1 mouse cellular context compared by ENCODE assay signal in the genomic region with DNA sequence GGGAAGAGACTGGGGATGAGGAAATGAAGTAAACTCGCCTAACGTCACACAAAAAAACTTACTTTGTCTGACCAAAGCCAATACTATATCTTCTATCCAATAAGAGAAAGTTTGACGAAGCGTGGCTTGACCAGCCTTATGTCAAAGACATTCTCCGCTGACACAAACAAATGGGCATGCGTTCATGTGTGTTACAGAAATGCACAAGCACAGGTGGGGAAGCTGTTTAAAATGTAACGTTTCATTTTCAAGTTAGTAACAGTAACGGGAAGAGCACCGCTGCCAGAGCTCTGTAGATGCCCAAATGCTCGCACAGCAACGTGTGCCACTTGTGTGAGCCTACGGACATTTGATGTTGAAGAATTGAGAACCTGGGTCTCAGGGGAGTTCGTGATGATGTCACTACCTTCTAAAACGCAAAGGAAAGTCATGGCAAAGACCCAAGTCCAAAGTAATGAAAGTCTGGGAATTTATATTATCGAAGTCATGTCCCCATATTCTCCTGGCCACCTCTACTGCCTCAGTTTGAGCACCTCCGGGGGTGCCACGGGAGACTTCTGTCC.
TF ChIP-seq lines count a peak whose summit lies in the region.

No protein-coding gene starts in this region.

TF ChIP-seq in CH12.LX, 34 proteins besides CTCF, POLR2A, EP300 and RAD21:
- TF ChIP-seq ZC3H11A (IDR thresholded peaks at IDR 0.05; ENCODE audit: low read depth, low read length) = no peak
- TF ChIP-seq MAFK (IDR thresholded peaks at IDR 0.05; ENCODE audit: insufficient replicate concordance, low read length) = no peak
- TF ChIP-seq CHD1 (IDR thresholded peaks at IDR 0.05; ENCODE audit: low read depth, low read length) = no peak; the same call in 1 of the 2 replicates
- 0 out of 2 replicates have a peak, but pooled peaks have one; percentile 38 for TF ChIP-seq ZMIZ1 (IDR thresholded peaks at IDR 0.05; ENCODE audit: low read depth, low read length)
- TF ChIP-seq MXI1 (IDR thresholded peaks at IDR 0.05; ENCODE audit: low read depth, low read length) = 0 out of 2 replicates have a peak, but pooled peaks have one; percentile 26
- no peak for TF ChIP-seq PAX5 (IDR thresholded peaks at IDR 0.05; ENCODE audit: low read length)
- TF ChIP-seq POLR2AphosphoS2 (IDR thresholded peaks at IDR 0.05; ENCODE audit: low read depth, low read length) = no peak
- TF ChIP-seq GABPA (IDR thresholded peaks at IDR 0.05; ENCODE audit: insufficient replicate concordance, low read depth, low read length) = no peak
- TF ChIP-seq RCOR1 (conservative IDR thresholded peaks at IDR 0.05; ENCODE audit: low read depth, low read length) = no peak
- TF ChIP-seq ZNF384 (IDR thresholded peaks at IDR 0.05; ENCODE audit: low read depth, low read length) = no peak
- TF ChIP-seq ELF1 (IDR thresholded peaks at IDR 0.05; ENCODE audit: low read depth, low read length) = no peak
- TF ChIP-seq JUN (IDR thresholded peaks at IDR 0.05; ENCODE audit: insufficient read depth, low read depth, low read length) = peak; percentile 18; the same call in 1 of the 2 replicates
- TF ChIP-seq TCF12 (IDR thresholded peaks at IDR 0.05; ENCODE audit: low read depth, low read length) = 0 out of 2 replicates have a peak, but pooled peaks have one; percentile 14
- TF ChIP-seq MAX (IDR thresholded peaks at IDR 0.05; ENCODE audit: low read length) = no peak; the same call in none of the 2 replicates
- TF ChIP-seq IRF4 (IDR thresholded peaks at IDR 0.05; ENCODE audit: low read depth, low read length) = no peak
- no peak; the same call in 1 of the 2 replicates for TF ChIP-seq SIN3A (IDR thresholded peaks at IDR 0.05; ENCODE audit: low read length)
- TF ChIP-seq NELFE (IDR thresholded peaks at IDR 0.05; ENCODE audit: low read depth, low read length) = no peak
- TF ChIP-seq SMC3 (IDR thresholded peaks at IDR 0.05; ENCODE audit: low read depth, low read length) = no peak
- TF ChIP-seq BHLHE40 (IDR thresholded peaks at IDR 0.05; ENCODE audit: low read depth, low read length) = peak; percentile 50; the same call in 1 of the 2 replicates
- no peak for TF ChIP-seq NRF1 (IDR thresholded peaks at IDR 0.05; ENCODE audit: low read depth, low read length)
- TF ChIP-seq MAZ (IDR thresholded peaks at IDR 0.05; ENCODE audit: low read depth, low read length) = no peak
- TF ChIP-seq ZKSCAN1 (IDR thresholded peaks at IDR 0.05; ENCODE audit: borderline replicate concordance, low read depth, low read length) = no peak
- no peak for TF ChIP-seq USF1 (IDR thresholded peaks at IDR 0.05; ENCODE audit: low read depth, low read length)
- no peak for TF ChIP-seq MEF2A (IDR thresholded peaks at IDR 0.05; ENCODE audit: borderline replicate concordance, low read depth, low read length)
- TF ChIP-seq UBTF (IDR thresholded peaks at IDR 0.05; ENCODE audit: low read depth, low read length) = no peak
- no peak for TF ChIP-seq KAT2A (IDR thresholded peaks at IDR 0.05; ENCODE audit: insufficient replicate concordance, low read length)
- TF ChIP-seq MYC (IDR thresholded peaks at IDR 0.05; ENCODE audit: low read depth, low read length) = peak; percentile 62
- no peak for TF ChIP-seq CHD2 (IDR thresholded peaks at IDR 0.05; ENCODE audit: low read length)
- TF ChIP-seq HCFC1 (IDR thresholded peaks at IDR 0.05; ENCODE audit: low read depth, low read length) = no peak
- TF ChIP-seq E2F4 (IDR thresholded peaks at IDR 0.05; ENCODE audit: insufficient replicate concordance, low read depth, low read length) = no peak
- TF ChIP-seq USF2 (conservative IDR thresholded peaks at IDR 0.05; ENCODE audit: low read depth, low read length) = no peak
- no peak for TF ChIP-seq TBP (conservative IDR thresholded peaks at IDR 0.05; ENCODE audit: low read depth, low read length)
- TF ChIP-seq JUND (conservative IDR thresholded peaks at IDR 0.05; ENCODE audit: low read depth, low read length) = peak; percentile 44; the same call in 1 of the 2 replicates
- TF ChIP-seq ETS1 (conservative IDR thresholded peaks at IDR 0.05; ENCODE audit: low read depth, low read length) = peak; percentile 20; the same call in 1 of the 2 replicates
